Mouse (Mus musculus) mesoderm, embryonic 11.5 days (tissue): ENCODE data around the gene Cyp2w1.
"Not testable (repeated sequence)": the region's sequence is repeated elsewhere in the genome, so short reads cannot be mapped to it uniquely, and the experiment has no call there.

Experiments used
- DNase-seq: peaks from one replicate; pipeline ENCODE4 v3.0.0-alpha.2; 2012; ENCODE audit warnings: low read depth, low spot score

Gene Cyp2w1

GRCm38 (mm10) chr5:139332590-139333272, 19.7 kb upstream of the Cyp2w1 start:
- DNase-seq = no peak

- DNase-seq = no peak
Measured at GRCm38 (mm10) chr5:139333301-139334013, 19.0 kb upstream of the Cyp2w1 start.

GRCm38 (mm10) chr5:139334394-139334793, 18.0 kb upstream of the Cyp2w1 start:
- not testable (repeated sequence) for DNase-seq

DNA sequence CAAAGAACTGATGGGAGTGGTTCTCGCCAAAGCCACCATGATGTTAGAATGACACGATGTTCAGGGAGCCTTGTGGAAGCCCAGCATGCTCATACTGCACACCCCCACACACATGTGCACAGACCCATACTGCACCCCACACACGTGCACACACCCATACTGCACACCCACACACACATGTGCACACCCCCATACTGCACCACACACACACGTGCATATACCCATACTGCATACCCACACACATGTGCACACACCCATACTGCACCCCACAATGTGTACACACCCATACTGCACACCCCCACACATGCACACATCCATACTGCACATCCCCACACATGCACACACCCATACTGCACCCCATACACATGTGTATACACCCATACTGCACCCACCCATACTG, 16.8 kb upstream of the Cyp2w1 start:
- DNase-seq = no peak

DNA sequence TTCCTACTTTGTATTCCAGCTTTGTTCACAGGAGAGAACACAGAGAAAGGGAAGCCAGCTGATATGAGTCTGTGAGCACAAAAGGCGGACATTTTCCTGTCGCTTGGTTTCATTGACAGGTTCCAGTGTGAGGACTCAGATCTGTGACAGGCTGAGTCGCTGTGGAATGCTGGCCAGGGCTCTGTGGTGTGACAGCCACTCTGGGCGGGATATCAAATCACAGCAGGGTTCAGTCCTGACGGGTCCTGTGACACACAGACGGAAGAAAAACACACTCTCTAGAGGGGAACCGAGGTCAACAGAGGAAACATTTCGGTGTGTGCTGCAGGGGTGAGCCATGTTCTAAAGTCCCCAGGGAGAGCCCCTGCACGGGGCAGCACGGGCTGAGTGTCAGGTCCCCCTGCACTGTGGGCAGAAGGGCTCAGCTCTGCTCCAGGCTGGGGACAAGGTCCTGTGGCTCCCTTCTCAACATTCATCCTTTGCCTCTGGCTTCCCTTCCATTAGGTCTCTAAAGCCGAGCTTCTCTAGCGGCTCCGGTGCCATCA, 14.5 kb upstream of the Cyp2w1 start:
- no peak for DNase-seq

DNA sequence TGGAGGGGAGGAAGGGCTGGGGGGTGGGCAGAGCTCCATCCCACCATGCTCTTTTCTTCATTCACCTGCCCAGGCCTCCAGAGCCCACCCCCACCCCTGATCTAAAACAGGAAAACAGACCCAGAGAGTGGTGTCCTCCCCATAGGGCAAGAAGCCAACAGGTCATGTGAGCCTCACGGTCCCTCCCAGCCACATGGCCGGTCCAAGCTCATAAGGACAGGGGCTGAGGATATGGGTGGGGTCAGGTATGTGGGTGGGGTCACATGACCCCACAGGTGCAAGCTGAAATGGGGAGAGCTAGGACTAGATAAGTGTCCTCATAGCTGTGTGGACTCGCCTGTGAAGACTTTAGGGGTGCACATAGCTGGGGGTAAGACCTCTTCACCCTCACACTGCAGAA, 14.0 kb upstream of the Cyp2w1 start:
- no peak for DNase-seq

- no peak for DNase-seq
Measured at GRCm38 (mm10) chr5:139338891-139339290, 13.5 kb upstream of the Cyp2w1 start.

- DNase-seq = peak; percentile 87
Measured at GRCm38 (mm10) chr5:139344021-139344686, 8.3 kb upstream of the Cyp2w1 start.

DNA sequence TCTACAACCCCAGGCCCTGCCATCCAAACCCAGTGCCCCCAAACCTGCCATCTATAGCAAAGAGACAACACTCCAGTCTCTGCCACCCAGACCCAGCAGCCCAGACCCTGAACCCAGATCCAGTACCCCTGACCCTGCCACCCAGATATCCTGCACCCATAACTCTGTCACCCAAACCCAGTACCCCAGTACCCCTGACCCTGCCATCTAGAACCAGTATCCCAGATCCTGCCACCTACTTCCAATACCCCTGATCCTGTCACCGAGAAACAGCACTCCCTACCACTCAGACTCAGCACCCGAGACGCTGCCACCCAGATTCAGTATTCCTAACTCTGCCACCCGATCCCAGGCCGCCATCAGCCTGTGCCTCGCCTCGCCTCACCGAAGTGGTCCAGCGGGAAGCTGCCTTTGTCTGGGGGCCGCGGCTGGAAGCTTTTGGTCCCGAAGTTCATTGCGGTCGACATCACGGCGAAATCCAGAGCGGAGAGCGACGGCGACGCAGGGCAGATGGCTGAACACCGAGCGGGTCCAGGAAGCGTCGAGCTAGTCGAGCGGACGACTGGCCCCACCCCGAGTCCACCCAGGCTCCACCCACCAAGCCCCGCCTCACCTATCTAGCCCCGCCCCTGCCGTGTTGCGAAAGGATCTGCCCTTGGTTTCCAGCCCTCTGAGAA, 7.6 kb upstream of the Cyp2w1 start:
- peak; percentile 94 for DNase-seq

DNA sequence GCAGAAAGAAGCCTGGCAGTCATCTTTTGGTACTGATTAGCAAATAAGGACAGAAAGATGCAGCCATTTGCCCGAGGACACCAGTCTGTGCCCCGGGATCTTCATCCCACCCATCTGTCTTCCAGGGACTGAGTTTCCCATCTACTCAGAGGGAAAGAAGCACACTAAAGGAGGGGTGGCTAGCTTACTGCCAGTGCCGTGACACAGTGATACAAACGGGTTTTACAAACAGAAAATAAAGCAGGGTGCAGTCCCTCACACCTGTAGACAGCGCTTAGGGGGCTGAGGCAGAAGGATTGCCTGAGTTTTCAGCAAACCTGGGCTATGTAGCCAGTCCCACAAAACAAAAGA, 7.1 kb upstream of the Cyp2w1 start:
- DNase-seq = no peak

- no peak for DNase-seq
Measured at GRCm38 (mm10) chr5:139347225-139347624, 5.2 kb upstream of the Cyp2w1 start.

DNA sequence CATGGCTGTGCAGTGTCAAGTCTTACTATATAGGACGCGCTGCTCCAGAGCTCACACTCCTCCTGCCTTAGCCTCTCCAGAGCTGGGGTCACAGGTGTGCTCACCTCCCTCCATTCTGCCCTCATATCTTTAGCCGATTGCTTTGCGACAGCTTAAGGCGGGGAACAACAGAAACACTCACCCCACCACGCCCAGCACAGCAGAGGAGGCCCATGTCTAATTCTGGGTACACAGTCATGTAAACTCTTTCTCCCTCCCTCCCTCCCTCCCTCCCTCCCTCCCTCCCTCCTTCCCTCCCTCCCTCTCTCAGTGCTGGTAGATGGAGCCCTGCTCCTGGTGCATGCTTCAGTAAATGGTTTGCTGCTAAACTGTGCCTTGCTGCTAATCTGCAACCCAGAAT, 2.7 kb upstream of the Cyp2w1 start:
- no peak for DNase-seq

DNA sequence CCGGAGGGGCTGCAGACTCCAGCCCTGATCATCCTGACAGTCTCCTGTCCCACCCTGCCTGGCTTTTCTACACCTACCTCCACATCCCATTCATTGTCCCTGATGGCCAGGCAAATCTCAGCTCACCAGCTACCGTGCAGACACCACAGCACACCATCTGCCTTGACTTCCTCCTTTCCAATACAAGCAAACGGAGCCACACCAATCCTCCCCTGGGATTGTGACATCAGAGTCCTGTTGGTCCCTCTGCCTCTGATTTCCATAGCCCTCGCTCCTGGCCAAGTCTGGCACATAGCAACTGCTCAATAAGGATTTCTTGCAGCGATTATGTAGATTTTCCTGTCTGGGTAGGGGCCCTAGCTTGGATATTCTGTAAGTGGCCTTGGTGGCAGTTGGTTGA, 1.3 kb upstream of the Cyp2w1 start, which contains the start of gene Cox19:
Gene Cox19 (minus strand): TSS at position 285 of the 400 bp plus-strand sequence.
- DNase-seq = no peak

GRCm38 (mm10) chr5:139351628-139352027, 789 bp upstream of the Cyp2w1 start:
- no peak for DNase-seq

GRCm38 (mm10) chr5:139353496-139353895, 1.1 kb downstream of the Cyp2w1 start:
- DNase-seq = peak; percentile 55

- DNase-seq = no peak
Measured at GRCm38 (mm10) chr5:139353946-139354345, 1.5 kb downstream of the Cyp2w1 start.

GRCm38 (mm10) chr5:139355235-139355772, 2.9 kb downstream of the Cyp2w1 start:
- DNase-seq = peak; percentile 77

DNA sequence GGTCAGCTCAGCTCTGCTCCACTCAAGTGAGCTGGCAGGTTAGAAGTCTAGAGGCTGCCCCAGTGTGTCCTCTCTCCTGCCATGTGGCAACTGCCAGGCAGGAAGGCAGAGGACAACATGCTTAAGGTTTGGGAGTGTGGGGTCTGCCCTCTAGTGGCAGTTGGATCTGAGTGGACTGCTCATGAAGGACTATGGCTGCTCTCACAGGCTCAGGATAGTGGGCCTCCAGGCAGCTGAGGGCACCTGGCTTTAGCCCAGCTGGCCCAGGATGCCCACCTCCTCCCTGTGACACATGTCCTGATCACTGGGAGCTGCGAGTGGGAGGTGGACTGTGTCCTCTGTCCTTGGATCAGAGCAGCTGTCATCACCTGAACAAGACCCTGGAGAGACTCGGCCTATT, 6.2 kb downstream of the Cyp2w1 start:
- DNase-seq = no peak

DNA sequence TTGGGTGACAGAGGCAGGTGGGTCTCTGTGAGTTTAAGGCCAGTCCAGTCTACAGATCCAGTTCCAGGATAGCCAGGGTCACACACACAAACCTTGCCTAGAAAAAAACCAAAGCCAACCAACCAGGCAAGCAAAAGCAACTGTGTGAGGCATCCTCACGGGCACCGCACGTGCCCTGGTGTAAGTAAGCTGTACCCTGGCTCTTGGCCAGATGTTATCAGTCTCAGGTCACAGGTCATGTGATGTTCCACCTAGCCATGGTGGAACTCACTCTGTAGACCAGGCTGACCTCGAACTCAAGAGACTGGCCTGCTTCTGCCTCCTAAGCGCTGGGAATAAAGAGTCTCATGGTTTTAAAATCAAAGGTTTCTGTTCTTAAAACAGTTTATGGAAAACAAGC, 6.8 kb downstream of the Cyp2w1 start:
- DNase-seq = no peak

DNA sequence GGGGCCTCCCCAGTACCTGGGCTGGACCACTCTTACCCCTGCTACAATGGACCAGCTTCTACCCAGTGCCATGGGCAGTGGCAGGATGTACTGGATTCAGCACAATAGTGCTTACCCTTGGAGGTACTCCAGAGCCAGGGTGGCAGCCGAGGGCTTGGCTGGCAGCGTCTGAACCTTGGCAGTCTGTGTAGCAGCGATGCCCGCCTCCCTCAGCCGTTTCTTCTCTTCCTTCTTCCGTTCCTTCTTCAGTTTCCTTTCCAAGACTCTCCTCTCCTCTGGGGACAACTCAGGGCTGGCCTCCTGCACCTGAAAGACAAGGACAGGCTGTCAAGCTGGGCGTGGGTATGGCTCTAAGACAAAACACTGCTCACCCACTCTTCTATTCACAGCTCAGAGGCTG, 11.4 kb downstream of the Cyp2w1 start:
- no peak for DNase-seq

- peak; percentile 82 for DNase-seq
Measured at GRCm38 (mm10) chr5:139364260-139364910, 12.0 kb downstream of the Cyp2w1 start.
